Mouse (Mus musculus): ENCODE results near the gene Cbs. TPM values are rescaled to one million over a fixed set of nuclear protein-coding genes. Genes with fewer than 3 reads are reported as not detected.
"Not testable (repeated sequence)": the region's sequence is repeated elsewhere in the genome, so short reads cannot be mapped to it uniquely, and the experiment has no call there.

Cbs gene
- polyA plus RNA-seq, 2 experiments from 2014 or later: 0.61 TPM; not detected in 1

- ATAC-seq: no peak
Measured at GRCm38 (mm10) chr17:31642913-31643312, 5.9 kb upstream of the Cbs start.

GRCm38 (mm10) chr17:31642331-31642730, 5.3 kb upstream of the Cbs start:
- no peak for ATAC-seq

- no peak for ATAC-seq
Measured at GRCm38 (mm10) chr17:31639651-31640050, 2.6 kb upstream of the Cbs start.

GRCm38 (mm10) chr17:31637866-31638570, 980 bp upstream of the Cbs start:
- no peak for ATAC-seq

- no peak for ATAC-seq
Measured at GRCm38 (mm10) chr17:31636277-31636941, 629 bp downstream of the Cbs start.

DNA sequence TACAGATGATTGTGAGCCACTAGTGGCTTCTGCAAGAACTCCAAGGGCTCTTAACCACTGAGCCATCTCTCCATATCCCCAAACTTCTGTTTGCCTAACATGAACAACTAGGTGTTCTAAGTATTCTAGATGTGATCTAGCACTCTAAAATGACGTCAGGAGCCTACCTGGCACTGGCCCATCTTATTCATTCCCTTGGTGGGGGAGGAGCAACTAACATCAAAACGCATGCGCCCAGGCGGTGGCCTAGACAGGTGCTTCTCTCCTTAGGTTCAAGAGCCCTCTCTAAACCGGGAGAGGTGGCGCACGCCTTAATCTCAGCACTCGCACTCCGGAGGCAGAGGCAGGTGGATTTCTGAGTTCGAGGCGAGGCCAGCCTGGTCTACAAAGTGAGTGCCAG, 1.3 kb downstream of the Cbs start:
- no peak for ATAC-seq

- ATAC-seq: no peak
Measured at GRCm38 (mm10) chr17:31634896-31635295, 2.1 kb downstream of the Cbs start.

- no peak for ATAC-seq
Measured at GRCm38 (mm10) chr17:31633007-31633406, 4.0 kb downstream of the Cbs start.

DNA sequence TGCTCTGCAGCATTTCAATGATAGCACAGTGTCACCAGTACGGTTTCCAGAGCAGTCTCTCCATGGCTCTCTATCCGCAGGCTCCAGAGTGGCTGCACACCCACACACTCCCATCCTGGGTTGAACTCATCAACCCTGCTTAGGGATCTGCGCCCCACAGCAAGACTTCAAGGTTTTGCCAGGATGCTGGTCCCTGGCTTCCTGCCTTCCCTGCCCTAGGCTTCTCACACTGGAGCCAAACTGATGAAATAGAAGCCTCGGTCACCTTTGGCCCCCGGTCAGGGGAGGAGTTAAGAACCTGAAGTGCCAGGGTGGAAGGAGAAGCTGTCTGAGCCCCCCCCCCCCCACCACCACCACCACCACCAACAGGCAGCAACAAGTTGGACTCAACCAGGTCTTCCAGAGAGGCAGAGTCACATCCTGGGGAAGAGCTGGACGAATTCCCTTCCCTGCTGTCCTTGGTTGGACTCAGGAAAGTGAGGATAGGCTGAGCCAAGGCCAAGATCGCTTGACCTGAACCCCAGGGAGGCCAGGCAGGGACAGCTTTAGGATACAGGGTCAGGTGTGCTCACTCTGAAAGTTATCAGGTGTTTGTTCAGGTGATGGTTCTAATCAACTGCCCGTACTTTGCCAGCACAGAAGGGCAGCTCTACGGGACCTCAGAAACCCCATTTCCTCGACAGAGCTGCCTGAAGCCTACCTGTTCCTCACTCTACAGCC, 5.8 kb downstream of the Cbs start:
- ATAC-seq: no peak

- no peak for ATAC-seq
Measured at GRCm38 (mm10) chr17:31627961-31628360, 9.1 kb downstream of the Cbs start.

DNA sequence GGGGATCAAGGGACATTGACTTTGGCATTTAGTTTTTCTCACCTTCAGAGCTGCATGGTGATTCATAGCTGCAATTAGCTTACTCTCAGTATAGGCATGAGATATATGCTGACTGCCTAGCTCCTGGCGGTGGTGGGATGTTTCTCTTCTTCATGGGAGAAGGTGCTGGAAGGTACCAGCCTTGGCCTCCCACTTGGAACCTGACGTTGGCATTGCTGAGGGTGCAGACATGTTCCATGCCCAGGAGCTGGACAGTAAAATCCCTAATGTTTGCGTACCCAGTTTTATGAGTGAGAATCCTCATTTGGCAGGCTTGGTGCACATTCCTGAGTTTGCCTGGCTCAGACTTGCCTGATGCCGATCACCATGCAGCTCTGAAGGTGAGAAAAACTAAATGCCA, 13.9 kb downstream of the Cbs start:
- no peak for ATAC-seq

DNA sequence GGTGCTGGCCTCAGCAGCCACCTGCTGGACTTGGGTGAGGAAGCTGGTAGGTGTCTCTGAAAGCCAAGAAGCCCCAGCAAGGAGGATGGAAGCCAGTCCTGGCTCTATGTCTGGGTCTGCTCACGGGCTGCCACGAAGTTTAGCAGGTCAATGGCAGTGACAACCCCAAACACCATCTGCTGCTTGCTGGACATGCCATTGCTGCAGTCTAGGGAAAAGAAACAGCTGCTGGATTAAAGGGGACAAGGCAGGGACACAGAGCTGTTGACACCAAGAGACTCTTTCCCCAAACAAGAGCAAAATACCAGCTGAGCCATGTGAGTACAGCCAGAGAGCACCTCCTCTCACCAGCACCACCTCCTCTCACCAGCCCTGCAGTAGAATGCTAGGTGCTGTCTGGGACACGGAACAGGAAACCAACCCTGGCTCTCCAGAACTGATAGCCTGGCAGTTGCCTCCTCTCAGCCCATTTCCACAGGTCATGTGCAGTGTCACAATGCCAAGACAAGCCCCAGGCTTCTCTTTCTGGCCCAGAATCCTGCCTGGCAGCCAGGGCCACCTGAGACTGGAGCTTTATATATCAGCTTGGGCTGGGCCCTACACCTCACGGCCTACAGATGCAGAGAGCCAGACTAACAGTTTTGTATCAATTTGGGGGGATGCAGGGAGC, 23.8 kb downstream of the Cbs start:
- no peak for ATAC-seq

DNA sequence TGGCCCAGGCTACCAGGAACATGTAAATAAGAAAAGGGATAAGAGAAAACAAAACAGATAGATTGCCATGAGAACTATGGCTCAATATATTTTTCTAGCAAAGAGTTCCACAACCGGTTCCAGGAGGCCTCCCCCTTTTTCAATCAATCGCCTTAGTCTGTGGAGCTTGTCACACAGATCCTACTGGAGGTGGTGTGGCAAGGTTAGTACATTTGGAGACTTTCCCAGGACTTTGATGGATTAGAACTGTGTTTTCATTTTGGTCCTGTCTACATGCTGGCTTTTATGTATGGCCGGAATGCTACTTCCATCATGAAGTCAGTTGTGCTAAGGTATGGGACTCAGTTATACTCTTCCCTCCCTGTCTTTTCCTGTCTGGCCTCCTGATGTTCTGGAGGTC, 27.1 kb downstream of the Cbs start:
- ATAC-seq: no peak

- ATAC-seq: not testable (repeated sequence)
Measured at GRCm38 (mm10) chr17:31609173-31609572, 27.9 kb downstream of the Cbs start.

DNA sequence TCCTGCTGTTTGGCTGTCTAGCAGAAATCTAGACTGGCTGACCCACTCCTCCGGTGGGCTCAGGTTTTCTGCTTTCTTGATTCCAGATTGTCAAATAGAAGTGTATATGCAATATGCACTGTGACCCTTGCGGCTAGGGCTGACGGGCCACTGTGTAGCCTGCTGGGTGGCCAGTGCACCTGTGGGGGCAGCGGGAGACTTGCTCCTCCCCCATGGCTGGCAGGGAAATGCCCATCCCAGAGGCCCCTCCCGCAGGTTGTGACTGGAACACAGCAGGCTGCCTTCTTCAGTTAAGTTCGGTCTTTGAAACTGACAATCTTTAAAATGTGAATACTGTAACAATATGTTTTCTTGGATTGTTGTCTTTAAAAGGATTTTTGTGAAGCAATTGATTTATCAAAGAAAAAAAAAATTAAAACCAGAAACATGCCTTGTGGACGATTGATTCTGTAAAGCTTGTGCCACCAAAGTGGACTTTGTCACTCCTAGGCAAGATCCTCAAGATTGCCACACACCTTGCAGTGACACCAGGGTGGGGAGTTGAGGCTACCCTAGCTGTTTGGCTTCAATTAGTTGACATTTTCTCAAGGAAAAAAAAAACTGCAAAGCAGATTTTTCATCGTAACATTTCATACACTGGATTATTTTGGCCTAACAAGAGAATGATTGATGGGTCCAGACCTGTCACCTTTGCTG, 29.6 kb downstream of the Cbs start:
- no peak for ATAC-seq

- no peak for ATAC-seq
Measured at GRCm38 (mm10) chr17:31606424-31606823, 30.6 kb downstream of the Cbs start.

DNA sequence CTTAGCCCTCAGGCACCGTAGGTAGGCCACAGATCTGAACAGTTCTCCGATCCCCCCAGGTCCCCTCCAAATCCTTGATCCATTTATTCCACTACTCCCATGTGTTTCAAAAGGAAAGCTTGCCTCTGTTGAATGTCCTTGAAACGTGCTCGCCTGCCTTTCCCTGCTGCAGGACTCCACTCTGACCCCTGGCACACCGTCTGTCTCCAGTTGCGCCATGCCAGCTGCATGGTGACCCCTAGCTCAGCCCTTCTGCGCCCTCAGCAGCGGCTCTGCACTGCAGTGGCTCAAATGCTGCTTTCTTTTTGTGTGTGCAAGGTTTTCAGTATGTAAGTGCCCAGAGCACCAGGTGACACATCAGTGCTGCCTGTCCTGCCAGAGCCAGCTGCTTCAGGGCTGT, 38.4 kb downstream of the Cbs start:
- ATAC-seq: no peak

DNA sequence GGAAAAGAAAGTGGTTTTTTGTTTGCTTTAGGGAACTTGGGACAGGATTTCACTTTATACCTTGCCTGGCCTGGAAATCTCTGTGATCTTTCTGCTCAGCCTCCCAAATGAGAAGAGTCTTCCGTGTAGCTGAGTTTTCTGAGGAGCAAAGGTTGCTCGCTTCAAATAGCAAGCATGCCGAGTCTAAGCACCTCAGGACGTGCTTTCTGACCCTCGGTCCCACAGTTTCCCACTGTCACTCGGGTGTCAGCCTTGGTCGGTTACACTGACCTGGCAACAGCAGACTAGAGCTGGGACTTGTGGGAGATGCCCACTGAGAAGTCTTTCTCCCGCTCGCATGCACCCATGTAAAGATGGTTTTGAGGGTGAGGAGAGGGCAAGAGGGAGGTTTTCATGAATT, 39.1 kb downstream of the Cbs start:
- no peak for ATAC-seq

- no peak for ATAC-seq
Measured at GRCm38 (mm10) chr17:31595077-31595476, 42.0 kb downstream of the Cbs start.

DNA sequence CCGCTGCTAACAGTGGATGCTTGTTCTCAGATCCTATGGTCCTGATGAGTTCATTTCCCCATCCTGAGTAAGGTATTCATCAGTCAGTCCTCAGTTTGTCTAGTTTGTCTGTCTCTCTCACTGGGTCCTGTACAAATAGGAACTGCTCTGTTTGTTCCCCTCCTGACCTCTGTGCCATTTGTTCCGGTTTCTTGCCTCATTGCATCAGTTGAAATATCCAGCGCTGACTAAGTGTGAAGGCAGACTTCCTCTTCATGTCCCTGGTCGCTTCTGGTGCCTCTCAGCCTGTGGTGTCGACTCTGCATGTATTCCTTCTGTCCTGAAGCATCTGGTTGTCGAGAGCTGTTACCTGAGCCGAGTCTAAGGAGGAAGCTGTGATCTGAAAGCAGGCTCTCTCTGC, 42.4 kb downstream of the Cbs start:
- ATAC-seq: no peak

DNA sequence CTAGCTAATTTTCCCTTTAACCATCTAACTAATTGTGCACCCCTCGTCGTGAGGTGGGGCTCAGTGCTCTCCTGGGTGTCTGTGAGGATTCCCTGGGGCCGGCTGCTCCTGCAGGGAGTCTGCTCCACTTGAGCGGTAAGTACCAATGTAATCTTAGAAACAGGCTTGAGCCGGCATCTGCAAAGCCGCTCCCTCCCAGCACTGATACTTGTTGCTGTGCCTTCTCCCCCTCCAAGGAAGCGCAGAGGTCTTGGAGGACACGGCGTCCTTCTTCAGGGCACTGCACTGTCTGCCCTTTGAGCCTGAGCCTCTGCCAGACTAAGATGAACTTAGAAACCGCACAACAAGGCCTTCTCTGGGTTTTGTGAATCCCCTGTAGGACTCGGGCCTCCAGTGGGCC, 46.2 kb downstream of the Cbs start:
- no peak for ATAC-seq

- ATAC-seq: no peak
Measured at GRCm38 (mm10) chr17:31588726-31589125, 48.3 kb downstream of the Cbs start.

- ATAC-seq: no peak
Measured at GRCm38 (mm10) chr17:31588115-31588514, 48.9 kb downstream of the Cbs start.

Data from CD4-positive, CD25-positive, alpha-beta regulatory T cell, adult 4 months (primary cell).